Mouse (Mus musculus) megakaryocyte, embryonic 14.5 days (primary cell): Measurements from ENCODE around the gene 1700013F07Rik. TPM values are rescaled to one million over a fixed set of nuclear protein-coding genes. Genes with fewer than 3 reads are reported as not detected.

Experiments
- H3K27me3 ChIP-seq: replicated peaks from 2 replicates; pipeline ENCODE3; 2012; ENCODE audit warnings: inconsistent platforms
- H3K36me3 ChIP-seq: replicated peaks from 2 replicates; pipeline ENCODE3; 2012; ENCODE audit warnings: low read length, inconsistent platforms, mixed read lengths
- H3K4me1 ChIP-seq: 2 replicates; pipeline ENCODE4 v1.6.1; 2012; ENCODE audit warnings: inconsistent platforms
- H3K4me3 ChIP-seq: replicated peaks from 2 replicates; pipeline ENCODE3; 2012; ENCODE audit warnings: moderate library complexity, mild to moderate bottlenecking, inconsistent platforms
- H3K9me3 ChIP-seq: 2 replicates; pipeline ENCODE4 v1.6.1; 2012; ENCODE audit warnings: inconsistent platforms
- FLI1 ChIP-seq: IDR thresholded peaks from 2 replicates; pipeline ENCODE4 v1.6.1; 2012; ENCODE audit warnings: low read length, inconsistent platforms, mixed read lengths
- GATA1 ChIP-seq: IDR thresholded peaks from 3 replicates; pipeline ENCODE4 v1.6.1; 2012; ENCODE audit warnings: mixed read lengths, low read length, inconsistent platforms, borderline replicate concordance
- polyA plus RNA-seq: library from polyadenylated mRNA; stranded (reverse); fragments of >175 nt; gene quantifications from 2 replicates; pipeline ENCODE4 v1.2.3, GENCODE M21; 2012; ENCODE audit warnings: low replicate concordance; ENCODE audit not compliant: insufficient read depth

1700013F07Rik gene
- polyA plus RNA-seq, 1 experiment, result not detected

DNA sequence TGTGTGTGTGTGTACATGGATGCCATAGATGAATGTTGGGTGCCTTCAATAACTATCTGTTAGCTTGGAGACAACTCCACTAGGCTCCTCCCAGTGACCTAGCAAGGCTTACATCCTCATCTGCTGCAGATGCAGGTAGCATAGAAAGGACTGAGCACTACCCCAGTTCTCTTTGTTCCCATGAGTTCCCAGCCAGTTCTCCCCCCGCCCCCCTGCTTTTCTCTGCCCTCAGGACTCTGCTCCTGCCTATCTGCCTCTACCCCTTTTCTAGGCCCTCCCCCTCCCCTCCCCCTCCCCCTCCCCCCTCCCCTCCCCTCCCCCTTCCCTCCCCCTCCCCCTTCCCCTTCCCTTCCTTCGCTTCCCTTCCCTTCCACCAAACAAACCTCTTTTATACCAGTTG lies 23.8 kb upstream of the 1700013F07Rik start:
- peaks cover 28% of the 10 kb centered on the region for H3K4me1 ChIP-seq
- H3K9me3 ChIP-seq, result no peaks in the 10 kb centered on the region
- H3K4me3 ChIP-seq, result no peak overlapping the region
- TF ChIP-seq GATA1 (no peak), FLI1 (no peak)
- H3K36me3 ChIP-seq, result no peaks in the 10 kb centered on the region
- H3K27me3 ChIP-seq, result peaks cover 42% of the 10 kb centered on the region

DNA sequence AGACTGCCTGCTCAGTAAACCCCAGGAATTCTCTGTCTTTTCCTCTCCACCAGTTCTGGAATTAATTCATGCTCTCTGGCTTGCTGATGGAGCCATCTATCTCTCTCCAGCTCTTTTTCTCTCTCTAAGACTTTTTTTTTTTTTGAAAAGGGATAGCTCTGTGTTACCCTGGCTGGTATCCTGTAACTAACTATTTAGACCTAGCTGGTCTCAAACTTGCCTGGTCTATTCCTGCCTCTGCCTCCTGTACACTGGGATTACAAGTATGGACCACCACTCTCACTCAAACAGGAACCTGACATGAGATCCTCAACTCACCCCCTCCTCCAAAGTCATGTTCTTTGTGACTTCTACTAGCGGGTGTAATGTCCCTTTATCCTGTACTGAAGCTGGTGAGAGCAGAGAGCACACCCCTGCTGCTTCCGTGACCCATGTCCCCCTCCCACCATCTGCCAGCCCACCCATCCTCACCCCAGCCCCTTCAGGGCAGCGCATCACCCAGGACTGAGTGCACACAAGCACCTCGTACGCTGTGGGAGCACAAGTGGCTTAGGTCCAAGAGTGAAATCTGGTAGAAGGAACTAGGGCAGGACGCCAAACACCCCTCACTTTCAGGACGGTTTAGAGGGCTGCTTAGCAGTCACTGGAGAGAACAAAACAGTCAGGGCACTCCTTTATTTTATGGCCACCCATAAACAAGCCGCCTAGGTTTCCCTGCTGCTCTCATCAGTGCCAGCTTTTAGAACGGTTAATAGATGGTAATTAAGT lies 23.1 kb upstream of the 1700013F07Rik start:
- TF ChIP-seq FLI1 (no peak), GATA1 (no peak)
- no peaks in the 10 kb centered on the region for H3K36me3 ChIP-seq
- H3K9me3 ChIP-seq, result no peaks in the 10 kb centered on the region
- H3K4me3 ChIP-seq, result no peak overlapping the region
- peaks cover 29% of the 10 kb centered on the region for H3K4me1 ChIP-seq
- peaks cover 38% of the 10 kb centered on the region for H3K27me3 ChIP-seq

DNA sequence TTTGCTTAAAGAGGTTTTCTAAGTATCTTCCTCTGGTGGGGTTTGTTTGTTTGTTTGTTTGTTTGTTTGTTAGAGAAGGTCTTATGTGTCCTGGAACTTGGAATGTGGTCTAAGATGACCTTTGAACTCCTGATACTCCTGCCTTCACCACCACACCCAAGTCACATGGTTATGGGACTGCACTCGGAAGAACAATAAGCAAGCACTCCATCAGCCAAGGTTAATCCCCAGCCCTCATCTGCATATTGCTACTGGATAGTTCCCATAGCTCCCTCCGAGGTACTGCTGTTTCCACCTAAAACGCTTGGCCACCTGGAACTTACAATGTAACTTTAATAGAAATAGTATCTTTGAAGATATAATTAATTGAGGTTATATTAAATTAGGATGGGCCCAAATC lies 20.5 kb upstream of the 1700013F07Rik start:
- TF ChIP-seq FLI1 (no peak), GATA1 (no peak)
- no peaks in the 10 kb centered on the region for H3K36me3 ChIP-seq

DNA sequence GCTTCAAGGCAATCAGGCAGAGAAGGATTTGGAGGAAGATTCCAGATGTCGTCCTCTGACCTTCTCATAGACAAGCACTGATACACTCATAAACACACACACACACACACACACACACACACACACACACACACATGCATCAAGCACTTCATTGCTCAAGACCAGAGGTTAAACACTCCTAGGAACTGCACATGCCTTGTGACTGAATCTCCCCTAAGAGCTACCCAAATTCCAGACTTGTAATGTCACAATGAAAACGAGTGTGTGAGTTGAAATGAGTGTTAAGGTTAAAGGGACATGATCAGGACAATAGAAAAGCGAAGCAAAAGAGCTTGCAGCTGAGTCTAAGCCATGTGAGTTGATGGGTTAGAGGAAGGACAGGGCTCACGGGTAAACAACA lies 15.7 kb upstream of the 1700013F07Rik start:
- Histone ChIP-seq H3K36me3 (no peaks in the 10 kb centered on the region), H3K9me3 (no peaks in the 10 kb centered on the region), H3K4me3 (no peak overlapping the region), H3K4me1 (peaks cover 9% of the 10 kb centered on the region), H3K27me3 (peaks cover 34% of the 10 kb centered on the region)
- TF ChIP-seq FLI1 (no peak), GATA1 (no peak)

More for the DNA sequence above, 20.5 kb upstream of the 1700013F07Rik start:
- no peak overlapping the region for H3K4me3 ChIP-seq
- no peaks in the 10 kb centered on the region for H3K9me3 ChIP-seq
- H3K4me1 ChIP-seq, result peaks cover 25% of the 10 kb centered on the region
- H3K27me3 ChIP-seq, result peaks cover 33% of the 10 kb centered on the region

DNA sequence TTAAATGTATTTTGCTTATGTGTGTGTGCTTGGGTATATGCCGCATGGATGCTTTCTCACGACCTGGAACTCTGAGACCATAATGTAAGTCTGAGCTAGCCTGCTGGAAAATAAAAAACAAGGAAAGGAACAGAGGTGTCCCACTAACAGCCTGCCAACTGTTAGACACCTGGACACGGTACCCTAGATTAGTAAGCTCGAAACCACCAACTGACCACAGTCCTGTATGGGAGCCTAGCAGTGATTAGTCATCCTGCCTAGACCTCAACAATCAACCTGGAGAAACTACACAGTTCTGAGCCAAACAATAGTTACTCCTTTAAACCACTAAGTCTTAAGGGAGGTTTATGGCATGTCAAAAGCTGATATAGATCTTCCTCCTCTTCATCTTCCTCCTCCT lies 10.5 kb upstream of the 1700013F07Rik start:
- no peaks in the 10 kb centered on the region for H3K36me3 ChIP-seq
- TF ChIP-seq GATA1 (no peak), FLI1 (no peak)
- peaks cover 8% of the 10 kb centered on the region for H3K9me3 ChIP-seq
- H3K4me3 ChIP-seq, result no peak overlapping the region
- H3K4me1 ChIP-seq, result no peaks in the 10 kb centered on the region
- peaks cover 30% of the 10 kb centered on the region for H3K27me3 ChIP-seq

DNA sequence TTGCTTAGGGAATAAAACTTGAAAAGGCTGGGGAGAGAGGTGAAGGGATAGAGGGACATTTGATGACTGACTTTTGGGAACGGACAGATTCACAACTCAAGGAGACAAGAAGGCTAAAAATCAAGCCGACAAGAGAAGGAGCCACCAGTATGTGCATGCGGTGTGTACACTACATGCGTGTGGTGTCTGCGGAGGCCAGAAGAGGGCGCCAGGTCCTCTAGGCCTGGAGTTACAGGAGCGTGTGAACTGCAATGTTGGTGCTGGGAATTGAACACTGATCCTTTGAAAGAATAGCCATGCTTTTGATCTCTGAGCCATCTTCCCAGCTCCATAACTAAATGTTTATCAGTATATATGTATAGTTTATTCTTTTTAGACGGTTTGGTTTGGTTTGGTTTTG lies 5.5 kb upstream of the 1700013F07Rik start:
- no peak for TF ChIP-seq GATA1
- no peak for TF ChIP-seq FLI1
- Histone ChIP-seq H3K36me3 (no peaks in the 10 kb centered on the region), H3K4me1 (no peaks in the 10 kb centered on the region), H3K27me3 (peaks cover 22% of the 10 kb centered on the region), H3K4me3 (no peak overlapping the region), H3K9me3 (peaks cover 17% of the 10 kb centered on the region)

DNA sequence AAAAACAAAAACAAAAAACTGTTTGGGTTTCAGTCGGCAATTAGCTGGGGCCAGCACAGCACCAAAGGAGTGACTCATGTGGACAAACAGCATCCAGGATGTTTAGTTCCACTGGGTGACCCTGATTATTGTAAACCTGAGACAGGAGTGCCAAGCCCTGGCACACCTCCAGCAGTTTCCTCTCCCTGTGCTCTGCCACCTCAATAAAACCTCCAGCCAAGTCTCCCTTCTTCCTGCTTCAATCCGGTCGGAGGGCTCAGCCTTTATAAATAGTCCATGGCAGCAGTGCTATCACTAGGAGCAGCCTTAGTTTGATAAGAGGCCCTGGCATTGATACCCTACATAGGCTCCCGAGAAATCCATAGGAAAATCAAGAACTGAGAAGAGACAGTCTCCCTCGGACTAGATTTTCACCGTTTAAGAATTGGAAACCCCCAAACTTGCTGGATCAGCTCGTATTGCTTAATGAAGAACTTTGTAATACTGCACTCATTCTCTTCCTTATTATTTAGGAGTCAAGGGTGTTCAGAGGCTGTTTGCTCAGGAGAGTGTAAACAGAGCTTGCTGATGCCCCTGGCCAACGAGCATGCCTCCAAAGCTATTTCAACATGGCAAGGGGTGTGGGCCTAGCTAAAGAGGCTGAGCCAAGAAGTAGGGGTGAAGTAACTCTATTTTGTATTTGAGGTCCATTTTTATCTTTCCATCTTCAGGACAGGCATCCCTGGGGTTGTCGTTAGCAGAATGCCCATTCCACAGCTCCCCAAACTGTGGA lies 650 bp upstream of the 1700013F07Rik start:
- TF ChIP-seq GATA1, result no peak
- TF ChIP-seq FLI1, result no peak
- peaks cover 19% of the 10 kb centered on the region for H3K4me1 ChIP-seq

DNA sequence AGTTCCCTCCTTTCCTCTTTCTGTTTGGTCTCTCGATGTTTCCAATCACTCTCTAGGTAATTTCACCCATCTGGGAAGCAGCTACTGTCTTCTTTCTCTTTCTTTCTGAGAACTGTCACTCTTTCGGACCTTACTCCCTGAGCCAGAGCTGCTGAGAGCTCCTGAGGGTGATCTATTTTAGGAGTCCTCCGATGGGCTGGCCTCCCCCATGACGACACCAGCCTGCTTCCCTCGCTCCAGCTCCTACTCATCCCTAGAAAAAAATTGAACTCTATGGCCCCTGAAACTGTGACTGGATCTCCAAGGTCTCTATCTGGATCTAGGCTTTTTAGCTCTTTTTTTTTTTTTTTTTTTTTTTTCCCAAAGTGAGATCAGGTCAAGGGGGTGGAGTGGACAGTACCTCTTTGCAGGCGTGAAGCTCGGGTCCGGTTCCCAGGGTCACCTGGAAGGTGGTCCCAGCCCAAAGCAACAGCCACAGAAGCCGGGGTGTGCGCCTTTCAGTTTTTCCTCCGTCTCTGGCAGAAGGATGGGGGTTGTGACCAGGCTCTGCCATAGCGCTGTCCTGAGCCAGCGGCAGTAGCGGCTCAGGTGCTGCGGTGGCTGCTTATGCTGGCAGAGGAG lies 2.1 kb downstream of the 1700013F07Rik start:
- H3K36me3 ChIP-seq, result no peaks in the 10 kb centered on the region
- peaks cover 19% of the 10 kb centered on the region for H3K4me1 ChIP-seq
- H3K4me3 ChIP-seq, result peak overlapping the region; percentile 88
- peaks cover 53% of the 10 kb centered on the region for H3K27me3 ChIP-seq
- no peaks in the 10 kb centered on the region for H3K9me3 ChIP-seq
- TF ChIP-seq FLI1 (no peak), GATA1 (no peak)

More for the DNA sequence above, 650 bp upstream of the 1700013F07Rik start:
- peaks cover 10% of the 10 kb centered on the region for H3K9me3 ChIP-seq
- H3K27me3 ChIP-seq, result peaks cover 53% of the 10 kb centered on the region
- H3K36me3 ChIP-seq, result no peaks in the 10 kb centered on the region
- H3K4me3 ChIP-seq, result no peak overlapping the region

DNA sequence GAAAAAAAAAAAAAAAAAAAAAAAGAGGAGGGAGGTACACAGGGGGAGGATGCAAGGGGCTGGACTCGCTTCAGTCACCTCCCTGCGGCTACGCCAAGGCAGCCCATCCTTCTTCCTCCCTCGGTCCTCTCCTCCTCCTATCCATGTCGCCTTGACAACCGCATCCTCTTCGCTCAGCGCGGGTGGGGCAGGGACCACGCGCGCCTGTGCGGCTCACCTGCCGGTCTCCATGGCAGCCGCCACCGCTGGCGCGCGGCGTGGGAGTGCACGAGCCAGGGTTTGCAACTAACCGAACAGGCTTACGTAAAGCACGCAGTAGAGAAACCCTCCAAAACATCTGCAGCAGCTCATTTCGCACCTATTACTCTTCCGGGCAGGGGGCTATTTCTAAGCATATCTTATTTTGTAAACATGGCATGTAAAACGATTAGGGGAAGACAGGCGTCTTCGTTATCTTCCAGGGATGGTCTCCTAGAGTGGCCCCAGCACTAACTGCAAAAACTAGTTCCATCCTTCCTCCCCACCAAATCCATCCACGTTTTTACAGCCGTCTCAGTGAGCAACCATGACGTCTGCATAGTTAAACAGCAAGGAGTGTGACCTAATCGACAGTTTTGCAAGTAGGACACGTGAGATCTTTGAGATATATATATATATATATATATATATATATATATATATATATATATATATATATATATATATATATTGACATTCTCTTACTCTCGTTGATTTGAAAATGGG lies 2.7 kb downstream of the 1700013F07Rik start, which contains the start of gene 5330417C22Rik:
Gene 5330417C22Rik, minus strand, starts transcription at position 20 of the 744 bp plus-strand sequence.
- Histone ChIP-seq H3K27me3 (peaks cover 54% of the 10 kb centered on the region), H3K4me1 (peaks cover 19% of the 10 kb centered on the region), H3K36me3 (no peaks in the 10 kb centered on the region), H3K9me3 (no peaks in the 10 kb centered on the region), H3K4me3 (peak within 1 kb of the TSS; percentile 88)
- no peak for TF ChIP-seq GATA1
- TF ChIP-seq FLI1, result no peak

DNA sequence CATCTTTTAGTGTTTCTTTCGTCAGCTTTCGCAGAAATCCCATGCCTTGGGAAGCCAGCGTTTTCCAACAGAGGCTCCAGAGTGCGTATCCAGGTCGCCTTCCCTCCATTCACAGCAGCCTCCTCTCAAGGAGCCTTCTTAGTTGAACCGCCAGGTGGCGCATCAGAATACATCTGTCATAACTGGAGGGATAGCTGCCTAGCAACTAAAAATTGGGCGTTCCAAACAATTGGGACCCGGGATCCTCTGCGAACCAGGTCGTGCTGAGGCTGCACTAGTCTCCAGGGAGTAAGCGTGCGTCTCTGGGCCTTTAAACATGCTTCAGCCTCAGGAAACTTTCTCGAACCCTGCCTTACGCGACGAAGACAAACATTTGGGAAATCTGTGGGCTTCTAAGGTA lies 3.4 kb downstream of the 1700013F07Rik start:
- peak overlapping the region; percentile 83 for H3K4me3 ChIP-seq
- H3K4me1 ChIP-seq, result peaks cover 19% of the 10 kb centered on the region
- H3K9me3 ChIP-seq, result no peaks in the 10 kb centered on the region
- H3K36me3 ChIP-seq, result no peaks in the 10 kb centered on the region
- TF ChIP-seq GATA1 (no peak), FLI1 (no peak)
- peaks cover 53% of the 10 kb centered on the region for H3K27me3 ChIP-seq
